ENCODE assay signal across 16 mouse cellular contexts in genomic region chr9:40323171-40323570, GRCm38 (mm10). TPM values are rescaled to one million over a fixed set of nuclear protein-coding genes. Genes with fewer than 3 reads are reported as not detected.
DNase-seq lines count a peak whose midpoint lies in the region; ATAC-seq lines count a peak whose summit lies in the region.
"Had no signal": no experiment of that assay in that cellular context is flagged by ENCODE, and none has a peak within 500 bp of the region (broad histone marks: within the 10 kb centered on the region; RNA-seq: fewer than 3 reads in every experiment).

No protein-coding gene starts in this region.

- no peaks in the 10 kb centered on the region for H3K9me3 ChIP-seq in lung, embryonic 16.5 days (ENCODE audit: control insufficient read depth, low read length)
- H3K9me3 ChIP-seq in liver, embryonic 16.5 days (replicated peaks; ENCODE audit: control insufficient read depth, low read length): no peaks in the 10 kb centered on the region
- no peaks in the 10 kb centered on the region for H3K9me3 ChIP-seq in limb, embryonic 10.5 days (replicated peaks)
- H3K9me3 ChIP-seq: hindbrain, embryonic 12.5 days; midbrain, embryonic 15.5 days; neural tube, embryonic 13.5 days had no signal

- peaks cover 32% of the 10 kb centered on the region for H3K4me1 ChIP-seq in lung, embryonic 16.5 days (replicated peaks; ENCODE audit: control insufficient read depth, insufficient read depth, low read length)
- peaks cover 2% of the 10 kb centered on the region; the same call in 1 of the 2 replicates for H3K4me1 ChIP-seq in liver, embryonic 16.5 days (ENCODE audit: control insufficient read depth, low read depth, low read length)
- H3K4me1 ChIP-seq in limb, embryonic 10.5 days: peaks cover 42% of the 10 kb centered on the region
- H3K4me1 ChIP-seq: midbrain, embryonic 15.5 days had no signal

- intact Hi-C loops in left cerebral cortex, postnatal 36 days (cut with DNase I): no loop called here

- DNase-seq in lung, postnatal 4 days: no peak
- DNase-seq in kidney, postnatal 14 days: peak; percentile 64
- DNase-seq in yolk sac, embryonic 10.5 days (ENCODE audit: low spot score): peak; percentile 78
- no peak for DNase-seq in limb, embryonic 10.5 days (ENCODE audit: low spot score)
- no peak for DNase-seq in left cerebral cortex, postnatal 36 days (ENCODE audit: low spot score in 2 of 2)
- no peak for DNase-seq in natural killer cell, adult 2 months (ENCODE audit: low spot score in 2 of 2)
- DNase-seq: adrenal gland, postnatal 14 days; cerebellum, adult 9-11 months; gastrocnemius, postnatal 25 days; spleen, adult 18-20 months had no signal

- WGBS in lung, embryonic 16.5 days: 62% methylated on average over 5 of the region's 5 CpGs
- 35% methylated on average over 5 of the region's 5 CpGs for WGBS in liver, embryonic 16.5 days (ENCODE audit: insufficient replicate concordance)
- WGBS in limb, embryonic 10.5 days: 91% methylated on average over 5 of the region's 5 CpGs

- H3K27me3 ChIP-seq in lung, embryonic 16.5 days (ENCODE audit: control insufficient read depth, insufficient read depth, low read depth, low read length): no peaks in the 10 kb centered on the region
- H3K27me3 ChIP-seq in liver, embryonic 16.5 days (ENCODE audit: control insufficient read depth, insufficient read depth, low read depth, low read length): no peaks in the 10 kb centered on the region
- no peaks in the 10 kb centered on the region for H3K27me3 ChIP-seq in limb, embryonic 10.5 days (ENCODE audit: low read depth, poor library complexity, severe bottlenecking)
- H3K27me3 ChIP-seq: hindbrain, embryonic 12.5 days; midbrain, embryonic 15.5 days; neural tube, embryonic 13.5 days had no signal

- peak overlapping the region; percentile 13; the same call in 1 of the 2 replicates for H3K4me3 ChIP-seq in lung, embryonic 16.5 days (ENCODE audit: low read length)
- H3K4me3 ChIP-seq in liver, embryonic 16.5 days (ENCODE audit: low read depth, low read length): peak overlapping the region; percentile 32
- H3K4me3 ChIP-seq in limb, embryonic 10.5 days: no peak overlapping the region
- H3K4me3 ChIP-seq: hindbrain, embryonic 12.5 days; midbrain, embryonic 15.5 days; neural tube, embryonic 13.5 days had no signal

- ATAC-seq in lung, embryonic 16.5 days (ENCODE audit: low read depth): peak; percentile 37
- peak; percentile 82 for ATAC-seq in liver, embryonic 16.5 days (ENCODE audit: low read depth)
- ATAC-seq: midbrain, embryonic 15.5 days had no signal

- H3K4me2 ChIP-seq in lung, embryonic 16.5 days (ENCODE audit: low read depth, low read length): peak overlapping the region; percentile 23; the same call in 1 of the 2 replicates
- peak overlapping the region; percentile 26; the same call in 1 of the 2 replicates for H3K4me2 ChIP-seq in liver, embryonic 16.5 days (ENCODE audit: low read depth, low read length)
- H3K4me2 ChIP-seq: hindbrain, embryonic 12.5 days; midbrain, embryonic 15.5 days; neural tube, embryonic 13.5 days had no signal

- H3K27ac ChIP-seq in lung, embryonic 16.5 days (ENCODE audit: low read length): 0 out of 2 replicates have a peak overlapping the region, but pooled peaks have one; percentile 6
- no peak overlapping the region for H3K27ac ChIP-seq in liver, embryonic 16.5 days (ENCODE audit: low read length)
- H3K27ac ChIP-seq in limb, embryonic 10.5 days: no peak overlapping the region
- H3K27ac ChIP-seq: hindbrain, embryonic 12.5 days; midbrain, embryonic 15.5 days; neural tube, embryonic 13.5 days had no signal

- no peaks in the 10 kb centered on the region for H3K36me3 ChIP-seq in lung, embryonic 16.5 days (ENCODE audit: control insufficient read depth, insufficient read depth, low read length)
- no peaks in the 10 kb centered on the region for H3K36me3 ChIP-seq in liver, embryonic 16.5 days (ENCODE audit: control insufficient read depth, insufficient read depth)
- no peaks in the 10 kb centered on the region for H3K36me3 ChIP-seq in limb, embryonic 10.5 days
- H3K36me3 ChIP-seq: hindbrain, embryonic 12.5 days had no signal

- no peak overlapping the region for H3K9ac ChIP-seq in lung, embryonic 16.5 days (ENCODE audit: low read length)
- no peak overlapping the region for H3K9ac ChIP-seq in liver, embryonic 16.5 days (ENCODE audit: low read depth, low read length)
- H3K9ac ChIP-seq: hindbrain, embryonic 12.5 days; midbrain, embryonic 15.5 days; neural tube, embryonic 13.5 days had no signal

RNA-seq across cellular contexts. Expression of gene Scn3b, which starts 54.2 kb away (rescaled TPM):
- 9.1 and 11.3 TPM in 2 replicates for polyA plus RNA-seq in lung, embryonic 16.5 days (2015; fragmentation: Nextera tagmentation; extraction: Ambion mirVana)
- polyA plus RNA-seq in liver, embryonic 16.5 days (2015; fragmentation: Nextera tagmentation; extraction: Ambion mirVana): 0.28 and 0.30 TPM in 2 replicates
- 0.08 and 0.15 TPM in 2 replicates for polyA plus RNA-seq in limb, embryonic 10.5 days (2016; fragmentation: Nextera tagmentation; extraction: Ambion mirVana)
- total RNA-seq in left cerebral cortex, postnatal 36 days (2021): 100 to 1,000 TPM; 103 to 113 TPM
- total RNA-seq: MEL had no signal

Comparison
In these comparisons a context has a peak if more than half of its experiments do, and no peak if none do; other contexts are left out.
1. DNase-seq: peak in kidney, postnatal 14 days (single experiment) and yolk sac, embryonic 10.5 days (single experiment); none in lung, postnatal 4 days (0 of 2), limb, embryonic 10.5 days (single experiment), left cerebral cortex, postnatal 36 days (0 of 2) and natural killer cell, adult 2 months (0 of 2).